Mouse (Mus musculus): ENCODE data around the gene Gm3164.
A peak's percentile ranks its signal among the peaks of the same experiment; 100 is the strongest.
"Not testable (repeated sequence)": the region's sequence is repeated elsewhere in the genome, so short reads cannot be mapped to it uniquely, and the experiment has no call there.

The Gm3164 gene

DNA sequence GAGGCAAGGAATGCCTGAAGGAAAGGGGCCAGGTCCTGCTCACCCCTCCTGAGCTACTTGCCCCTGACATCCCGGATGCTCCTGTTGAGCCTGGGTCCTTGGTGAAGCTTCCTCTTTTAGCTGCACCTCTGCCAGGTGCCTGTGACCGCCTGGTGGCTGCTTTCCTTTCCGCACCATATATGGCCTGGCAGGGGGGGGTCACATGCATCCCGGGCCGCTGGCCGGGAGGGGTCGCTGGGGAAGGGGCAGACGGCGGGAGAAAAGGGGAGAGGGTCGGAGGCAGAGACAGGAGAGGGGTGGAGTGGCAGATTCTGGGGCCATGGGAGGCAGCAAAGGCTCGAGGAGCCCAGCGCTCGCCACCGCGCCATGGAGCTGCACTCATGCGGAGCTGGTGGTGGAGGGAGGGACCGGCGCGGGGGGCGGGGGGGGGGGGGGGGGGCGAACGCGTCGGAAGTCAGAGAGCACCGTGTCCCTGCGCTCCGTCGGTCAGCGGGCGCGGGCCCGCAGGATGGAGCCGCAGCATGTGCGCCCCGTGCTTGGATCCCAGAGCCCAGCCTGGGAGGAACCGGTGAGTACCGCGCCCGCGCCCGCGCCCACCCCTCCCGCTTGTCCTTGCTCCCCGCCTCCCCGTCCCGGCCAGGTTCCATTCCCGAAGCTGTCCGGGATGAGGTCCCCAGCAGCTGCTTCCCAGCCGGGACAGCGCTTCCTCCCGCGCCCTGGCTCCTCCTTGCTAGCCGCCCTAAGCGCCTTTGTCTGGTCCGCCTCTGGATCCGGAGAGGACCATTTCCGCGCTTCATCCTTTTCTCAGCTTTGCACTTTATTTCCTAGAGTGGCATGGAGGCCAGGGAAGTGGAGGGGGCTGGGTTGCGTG lies at the start of gene Gm3164:
TSS of gene Gm3164 (plus strand) at position 484 of the 871 bp plus-strand sequence.
- peak; percentile 18 for DNase-seq (ENCODE audit: extremely low spot score)

DNA sequence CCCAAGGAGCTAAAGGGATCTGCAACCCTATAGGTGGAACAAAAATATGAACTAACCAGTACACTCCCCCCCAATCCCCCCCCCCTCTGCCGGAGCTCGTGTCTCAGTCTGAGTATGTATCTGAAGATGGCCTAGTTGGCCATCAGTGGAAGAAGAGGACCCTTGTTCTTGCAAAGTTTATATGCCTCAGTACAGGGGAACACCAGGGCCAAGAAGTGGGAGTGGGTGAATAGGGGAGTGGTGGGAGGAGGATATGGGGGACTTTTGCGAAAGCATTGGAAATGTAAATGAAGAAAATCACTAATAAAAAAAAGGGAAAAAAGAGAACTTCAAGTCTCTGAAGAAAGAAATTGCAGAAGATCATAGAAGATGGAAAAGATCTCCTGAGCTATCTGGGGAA lies 46.3 kb upstream of the Gm3164 start:
- DNase-seq (ENCODE audit: extremely low spot score) = not testable (repeated sequence)

GRCm38 (mm10) chr14:4369691-4370090 lies 45.6 kb upstream of the Gm3164 start:
- DNase-seq (ENCODE audit: extremely low spot score) = not testable (repeated sequence)

DNA sequence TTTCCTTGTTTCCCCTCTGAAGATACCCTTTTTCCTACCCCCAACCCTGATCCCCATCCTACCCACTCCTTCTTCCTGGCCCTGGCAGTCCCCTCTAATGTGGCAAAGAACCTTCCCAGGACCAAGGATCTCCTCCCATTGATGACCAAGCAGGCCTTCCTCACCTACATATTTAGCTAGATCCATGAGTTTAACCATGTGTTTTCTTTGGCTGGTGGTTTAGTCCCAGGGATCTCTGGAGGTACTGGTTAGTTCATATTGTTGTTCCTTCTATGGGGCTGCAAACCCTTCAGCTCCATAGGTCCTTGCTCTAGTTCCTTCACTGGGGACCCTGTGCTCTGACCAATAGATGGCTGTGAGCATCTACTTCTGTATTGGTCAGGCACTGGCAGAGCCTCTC lies 37.4 kb upstream of the Gm3164 start:
- not testable (repeated sequence) for DNase-seq (ENCODE audit: extremely low spot score)

GRCm38 (mm10) chr14:4385606-4386005 lies 29.6 kb upstream of the Gm3164 start:
- not testable (repeated sequence) for DNase-seq (ENCODE audit: extremely low spot score)

DNA sequence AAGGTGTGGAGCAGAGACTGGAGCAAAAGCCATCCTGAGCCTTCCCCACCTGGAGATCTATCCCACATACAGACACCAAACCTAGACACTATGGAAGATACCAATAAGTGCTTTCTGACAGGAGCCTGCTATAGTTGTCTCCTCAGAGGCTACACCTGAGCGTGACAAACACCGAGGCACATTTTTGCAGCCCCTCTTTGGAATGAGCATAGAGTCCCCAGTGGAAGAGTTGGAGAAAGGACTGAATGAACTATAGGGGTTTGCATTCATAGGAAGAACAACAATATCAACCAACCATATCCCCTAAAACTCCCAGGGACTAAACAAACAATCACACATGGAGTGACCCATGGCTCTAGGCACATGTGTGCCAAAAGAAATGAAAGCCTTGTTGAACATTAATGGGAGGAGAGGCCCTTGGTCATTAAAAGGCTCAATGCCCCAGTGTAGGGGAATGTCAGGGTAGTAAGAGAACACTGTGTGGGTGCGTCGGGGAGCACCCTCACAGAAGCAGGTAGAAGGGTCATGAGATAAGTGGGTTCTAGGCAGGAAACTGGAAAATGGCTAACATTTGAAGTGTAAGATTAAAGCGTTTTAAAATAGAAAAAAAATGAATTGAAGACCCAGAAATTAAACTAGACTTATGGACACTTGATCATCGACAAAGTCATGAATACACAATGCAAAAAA lies 22.3 kb upstream of the Gm3164 start:
- DNase-seq (ENCODE audit: extremely low spot score) = not testable (repeated sequence)

GRCm38 (mm10) chr14:4397226-4397625 lies 18.0 kb upstream of the Gm3164 start, which contains the start of gene Gm3159:
Gene Gm3159, plus strand, starts transcription at chr14:4397526.
- not testable (repeated sequence) for DNase-seq (ENCODE audit: extremely low spot score)

DNA sequence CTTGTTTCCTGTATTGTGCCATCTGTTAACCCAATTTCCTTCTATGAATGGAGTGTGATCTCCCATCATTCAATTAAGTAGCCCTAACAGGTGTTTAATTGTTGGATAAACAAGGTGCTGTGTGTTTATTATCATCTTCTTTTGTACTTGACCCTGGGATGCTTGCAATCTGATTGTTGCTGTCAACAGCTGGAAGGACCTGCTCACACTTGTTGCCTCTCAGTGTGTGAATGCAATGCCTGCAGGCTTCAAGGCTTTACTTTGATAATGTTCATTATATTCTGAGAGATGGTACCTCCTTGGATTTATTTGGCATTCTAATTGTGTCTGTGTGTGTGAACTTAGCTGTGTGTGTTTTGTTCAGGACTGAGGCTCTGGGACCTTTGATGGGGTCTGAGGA lies 16.6 kb upstream of the Gm3164 start:
- DNase-seq (ENCODE audit: extremely low spot score) = not testable (repeated sequence)

DNA sequence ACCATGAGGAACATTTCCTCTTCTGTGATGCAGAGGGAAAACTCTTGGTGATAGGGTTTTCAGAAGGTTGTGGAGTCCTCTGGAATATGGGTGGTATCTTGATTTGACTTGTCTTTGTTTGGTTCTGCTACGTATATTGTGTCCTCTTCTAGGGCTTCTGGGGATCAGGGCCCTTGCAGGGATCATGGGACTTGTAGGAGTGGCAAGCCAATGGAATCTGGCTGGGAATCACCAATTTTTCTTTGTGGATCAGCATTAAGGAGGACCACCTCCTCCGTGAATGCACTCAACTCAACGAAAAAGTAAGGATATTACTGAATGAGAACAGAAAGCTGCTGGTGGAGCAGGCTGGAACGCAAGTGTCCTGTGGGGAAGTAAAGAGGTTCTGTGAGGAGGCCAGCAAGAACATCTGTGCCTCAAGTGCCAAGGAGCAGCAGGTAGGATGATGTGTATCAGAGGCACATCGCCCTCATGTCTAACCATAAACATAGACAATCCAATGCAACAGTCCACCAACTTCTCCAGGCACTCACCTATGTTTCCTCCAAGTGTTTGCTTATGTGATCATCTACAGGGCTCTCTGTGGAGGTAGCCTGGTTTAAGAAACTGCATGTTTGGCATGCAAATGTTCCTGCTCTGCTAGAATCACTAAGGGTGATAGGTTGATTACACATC lies 15.0 kb upstream of the Gm3164 start:
- DNase-seq (ENCODE audit: extremely low spot score) = not testable (repeated sequence)

GRCm38 (mm10) chr14:4401245-4401644 lies 14.0 kb upstream of the Gm3164 start:
- not testable (repeated sequence) for DNase-seq (ENCODE audit: extremely low spot score)

- not testable (repeated sequence) for DNase-seq (ENCODE audit: extremely low spot score)
Measured at GRCm38 (mm10) chr14:4403840-4404239, 11.4 kb upstream of the Gm3164 start.

DNA sequence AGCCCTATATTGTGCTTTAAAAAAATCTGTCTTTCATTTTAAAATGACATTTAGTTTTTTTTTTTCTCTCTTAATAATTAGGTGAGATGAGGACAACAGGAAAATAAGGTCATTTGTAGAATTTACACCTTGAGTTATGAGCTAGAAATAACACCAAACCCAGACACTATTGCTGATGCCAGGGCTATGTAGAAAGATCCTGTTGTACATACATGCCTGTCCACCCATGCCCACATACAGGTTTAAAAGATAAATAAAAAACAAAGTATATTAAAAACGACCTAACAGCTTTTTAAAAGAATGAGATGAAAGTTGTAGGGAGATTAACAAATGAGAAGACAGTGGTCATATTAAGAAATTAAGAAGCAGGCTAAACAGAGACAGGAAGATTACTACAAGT lies 5.3 kb upstream of the Gm3164 start:
- DNase-seq (ENCODE audit: extremely low spot score) = not testable (repeated sequence)

DNA sequence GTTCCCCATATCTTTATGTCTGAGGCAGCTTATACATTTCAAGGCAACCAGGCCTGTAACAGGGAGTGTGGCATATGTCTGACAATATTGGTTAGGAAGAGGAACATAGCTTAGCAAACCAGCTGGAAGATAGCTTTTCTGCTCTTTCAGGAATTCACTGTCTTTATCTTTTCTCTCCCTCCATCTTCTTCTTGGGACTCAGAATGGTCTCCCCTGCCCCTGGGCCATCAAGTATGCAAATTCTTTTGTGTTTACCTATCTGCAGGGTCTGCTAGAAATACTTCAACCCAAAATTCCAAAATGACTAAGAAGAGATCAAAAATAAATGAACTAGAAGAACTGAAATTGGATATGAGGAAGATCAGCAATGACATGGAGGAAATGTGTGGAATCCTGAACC lies 15.4 kb downstream of the Gm3164 start, which contains the start of gene Gm3173:
TSS of gene Gm3173 (plus strand) at position 301 of the 400 bp plus-strand sequence.
- not testable (repeated sequence) for DNase-seq (ENCODE audit: extremely low spot score)

DNA sequence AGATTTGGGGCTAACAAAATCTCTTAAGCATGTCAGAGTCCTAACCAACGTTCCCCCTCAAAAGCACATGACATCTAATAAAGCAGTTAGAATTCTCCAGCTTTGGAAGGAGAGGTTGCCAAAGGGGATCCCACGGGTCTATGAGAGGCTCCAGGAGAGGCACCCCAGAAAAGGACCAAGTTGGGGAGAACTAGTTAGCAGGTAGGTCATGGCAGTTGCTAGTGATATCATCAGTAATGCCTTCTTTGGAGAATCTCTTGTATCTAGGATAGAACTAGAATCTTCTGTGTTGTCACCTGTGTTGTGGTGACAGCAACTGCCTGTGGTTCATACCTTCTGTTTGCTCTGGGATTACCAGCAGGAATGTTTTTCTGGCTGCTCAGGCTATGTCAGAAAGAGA lies 66.2 kb downstream of the Gm3164 start, which contains the start of gene Gm3182:
TSS of gene Gm3182 (plus strand) at position 301 of the 400 bp plus-strand sequence.
- DNase-seq (ENCODE audit: extremely low spot score) = not testable (repeated sequence)
